Mouse (Mus musculus): ENCODE measurements around the gene Zfp385b. TPM values are rescaled to one million over a fixed set of nuclear protein-coding genes. Genes with fewer than 3 reads are reported as not detected.
A peak's percentile ranks its signal among the peaks of the same experiment; 100 is the strongest.

Zfp385b gene
- polyA plus RNA-seq, 1 experiment from 2014 or later, result 2.0 TPM

GRCm38 (mm10) chr2:77519341-77519740 is 300.1 kb downstream of the Zfp385b start:
- 0% methylated on average over 14 of the region's 14 CpGs for WGBS
- H3K9me3 ChIP-seq (ENCODE audit: control insufficient read depth, low read length), result no peaks in the 10 kb centered on the region; the same call in 1 of the 2 replicates
- DNase-seq (ENCODE audit: low spot score) (no peak), ATAC-seq (ENCODE audit: insufficient read depth, low FRiP score, low TSS enrichment) (no peak)
- no peaks in the 10 kb centered on the region; the same call in 1 of the 2 replicates for H3K4me1 ChIP-seq (ENCODE audit: control insufficient read depth, insufficient read depth, low read length)
- H3K36me3 ChIP-seq (ENCODE audit: control insufficient read depth, insufficient read depth, low read length), result no peaks in the 10 kb centered on the region
- peak overlapping the region; percentile 45 for H3K4me2 ChIP-seq (ENCODE audit: low read depth)
- H3K27me3 ChIP-seq (ENCODE audit: control insufficient read depth, insufficient read depth, low read length), result no peaks in the 10 kb centered on the region
- peak overlapping the region; percentile 23 for H3K4me3 ChIP-seq (ENCODE audit: low read depth, low read length)
- 0 out of 2 replicates have a peak overlapping the region, but pooled peaks have one; percentile 26 for H3K9ac ChIP-seq (ENCODE audit: low read length)
- no peak overlapping the region for H3K27ac ChIP-seq (ENCODE audit: low read depth, low read length)

GRCm38 (mm10) chr2:77518693-77519092 is 300.7 kb downstream of the Zfp385b start:
- ATAC-seq (ENCODE audit: insufficient read depth, low FRiP score, low TSS enrichment), result no peak
- Histone ChIP-seq H3K9ac (ENCODE audit: low read length) (no peak overlapping the region), H3K4me1 (ENCODE audit: control insufficient read depth, insufficient read depth, low read length) (no peaks in the 10 kb centered on the region; the same call in 1 of the 2 replicates), H3K4me3 (ENCODE audit: low read depth, low read length) (peak overlapping the region; percentile 23; the same call in 1 of the 2 replicates), H3K36me3 (ENCODE audit: control insufficient read depth, insufficient read depth, low read length) (no peaks in the 10 kb centered on the region), H3K27me3 (ENCODE audit: control insufficient read depth, insufficient read depth, low read length) (no peaks in the 10 kb centered on the region), H3K4me2 (ENCODE audit: low read depth) (peak overlapping the region; percentile 45), H3K27ac (ENCODE audit: low read depth, low read length) (no peak overlapping the region), H3K9me3 (ENCODE audit: control insufficient read depth, low read length) (no peaks in the 10 kb centered on the region; the same call in 1 of the 2 replicates)
- 5% methylated on average over 8 of the region's 8 CpGs for WGBS
- no peak for DNase-seq (ENCODE audit: low spot score)

- DNase-seq (ENCODE audit: low spot score), result no peak
- no peak for ATAC-seq (ENCODE audit: insufficient read depth, low FRiP score, low TSS enrichment)
- no peaks in the 10 kb centered on the region for H3K27me3 ChIP-seq (ENCODE audit: control insufficient read depth, insufficient read depth, low read length)
- H3K9me3 ChIP-seq (ENCODE audit: control insufficient read depth, low read length), result no peaks in the 10 kb centered on the region
- H3K36me3 ChIP-seq (ENCODE audit: control insufficient read depth, insufficient read depth, low read length), result no peaks in the 10 kb centered on the region
- H3K9ac ChIP-seq (ENCODE audit: low read length), result no peak overlapping the region
- WGBS, result 87% methylated on average over 5 of the region's 5 CpGs
- H3K27ac ChIP-seq (ENCODE audit: low read depth, low read length), result no peak overlapping the region
- no peak overlapping the region for H3K4me2 ChIP-seq (ENCODE audit: low read depth)
- H3K4me3 ChIP-seq (ENCODE audit: low read depth, low read length), result no peak overlapping the region
- H3K4me1 ChIP-seq (ENCODE audit: control insufficient read depth, insufficient read depth, low read length), result no peaks in the 10 kb centered on the region; the same call in 1 of the 2 replicates
Observed at GRCm38 (mm10) chr2:77516606-77517005, 302.8 kb downstream of the Zfp385b start.

- ATAC-seq (ENCODE audit: insufficient read depth, low FRiP score, low TSS enrichment) (no peak), DNase-seq (ENCODE audit: low spot score) (no peak)
- Histone ChIP-seq H3K36me3 (ENCODE audit: control insufficient read depth, insufficient read depth, low read length) (no peaks in the 10 kb centered on the region), H3K27me3 (ENCODE audit: control insufficient read depth, insufficient read depth, low read length) (no peaks in the 10 kb centered on the region), H3K27ac (ENCODE audit: low read depth, low read length) (no peak overlapping the region), H3K9me3 (ENCODE audit: control insufficient read depth, low read length) (no peaks in the 10 kb centered on the region), H3K4me2 (ENCODE audit: low read depth) (no peak overlapping the region), H3K4me3 (ENCODE audit: low read depth, low read length) (no peak overlapping the region), H3K4me1 (ENCODE audit: control insufficient read depth, insufficient read depth, low read length) (no peaks in the 10 kb centered on the region; the same call in 1 of the 2 replicates), H3K9ac (ENCODE audit: low read length) (no peak overlapping the region)
- 75% methylated on average over 6 of the region's 6 CpGs for WGBS
Observed at GRCm38 (mm10) chr2:77515654-77516053, 303.8 kb downstream of the Zfp385b start.

GRCm38 (mm10) chr2:77515011-77515410 is 304.4 kb downstream of the Zfp385b start:
- H3K27ac ChIP-seq (ENCODE audit: low read depth, low read length), result no peak overlapping the region
- no peak overlapping the region for H3K4me2 ChIP-seq (ENCODE audit: low read depth)
- H3K9me3 ChIP-seq (ENCODE audit: control insufficient read depth, low read length), result no peaks in the 10 kb centered on the region
- no peaks in the 10 kb centered on the region for H3K36me3 ChIP-seq (ENCODE audit: control insufficient read depth, insufficient read depth, low read length)
- DNase-seq (ENCODE audit: low spot score) (no peak), ATAC-seq (ENCODE audit: insufficient read depth, low FRiP score, low TSS enrichment) (no peak)
- H3K9ac ChIP-seq (ENCODE audit: low read length), result no peak overlapping the region
- H3K4me3 ChIP-seq (ENCODE audit: low read depth, low read length), result no peak overlapping the region
- no peaks in the 10 kb centered on the region; the same call in 1 of the 2 replicates for H3K4me1 ChIP-seq (ENCODE audit: control insufficient read depth, insufficient read depth, low read length)
- 70% methylated on average over 7 of the region's 7 CpGs for WGBS
- H3K27me3 ChIP-seq (ENCODE audit: control insufficient read depth, insufficient read depth, low read length), result no peaks in the 10 kb centered on the region

- Histone ChIP-seq H3K9ac (ENCODE audit: low read length) (no peak overlapping the region), H3K36me3 (ENCODE audit: control insufficient read depth, insufficient read depth, low read length) (no peaks in the 10 kb centered on the region), H3K27ac (ENCODE audit: low read depth, low read length) (no peak overlapping the region), H3K4me3 (ENCODE audit: low read depth, low read length) (no peak overlapping the region), H3K4me2 (ENCODE audit: low read depth) (no peak overlapping the region), H3K27me3 (ENCODE audit: control insufficient read depth, insufficient read depth, low read length) (no peaks in the 10 kb centered on the region), H3K9me3 (ENCODE audit: control insufficient read depth, low read length) (no peaks in the 10 kb centered on the region), H3K4me1 (ENCODE audit: control insufficient read depth, insufficient read depth, low read length) (no peaks in the 10 kb centered on the region; the same call in 1 of the 2 replicates)
- 39% methylated on average over 4 of the region's 4 CpGs for WGBS
- ATAC-seq (ENCODE audit: insufficient read depth, low FRiP score, low TSS enrichment), result no peak
- no peak for DNase-seq (ENCODE audit: low spot score)
Observed at GRCm38 (mm10) chr2:77514476-77514875, 305.0 kb downstream of the Zfp385b start.

GRCm38 (mm10) chr2:77508731-77509130 is 310.7 kb downstream of the Zfp385b start:
- DNase-seq (ENCODE audit: low spot score), result no peak
- WGBS, result 65% methylated on average over 6 of the region's 6 CpGs
- no peak overlapping the region for H3K4me2 ChIP-seq (ENCODE audit: low read depth)
- H3K27me3 ChIP-seq (ENCODE audit: control insufficient read depth, insufficient read depth, low read length), result no peaks in the 10 kb centered on the region
- no peak overlapping the region for H3K4me3 ChIP-seq (ENCODE audit: low read depth, low read length)
- H3K9me3 ChIP-seq (ENCODE audit: control insufficient read depth, low read length), result no peaks in the 10 kb centered on the region
- no peak for ATAC-seq (ENCODE audit: insufficient read depth, low FRiP score, low TSS enrichment)
- no peaks in the 10 kb centered on the region for H3K4me1 ChIP-seq (ENCODE audit: control insufficient read depth, insufficient read depth, low read length)
- H3K36me3 ChIP-seq (ENCODE audit: control insufficient read depth, insufficient read depth, low read length), result no peaks in the 10 kb centered on the region
- H3K9ac ChIP-seq (ENCODE audit: low read length), result no peak overlapping the region
- H3K27ac ChIP-seq (ENCODE audit: low read depth, low read length), result no peak overlapping the region

GRCm38 (mm10) chr2:77506308-77506707 is 313.1 kb downstream of the Zfp385b start:
- H3K36me3 ChIP-seq (ENCODE audit: control insufficient read depth, insufficient read depth, low read length), result no peaks in the 10 kb centered on the region
- no peak overlapping the region for H3K9ac ChIP-seq (ENCODE audit: low read length)
- no peak overlapping the region for H3K4me3 ChIP-seq (ENCODE audit: low read depth, low read length)
- peak overlapping the region; percentile 19 for H3K4me2 ChIP-seq (ENCODE audit: low read depth)
- no peaks in the 10 kb centered on the region for H3K27me3 ChIP-seq (ENCODE audit: control insufficient read depth, insufficient read depth, low read length)
- no peaks in the 10 kb centered on the region for H3K9me3 ChIP-seq (ENCODE audit: control insufficient read depth, low read length)
- 2% methylated on average over 7 of the region's 7 CpGs for WGBS
- ATAC-seq (ENCODE audit: insufficient read depth, low FRiP score, low TSS enrichment) (peak; percentile 72), DNase-seq (ENCODE audit: low spot score) (no peak)
- no peaks in the 10 kb centered on the region for H3K4me1 ChIP-seq (ENCODE audit: control insufficient read depth, insufficient read depth, low read length)
- H3K27ac ChIP-seq (ENCODE audit: low read depth, low read length), result no peak overlapping the region

- Histone ChIP-seq H3K9me3 (ENCODE audit: control insufficient read depth, low read length) (no peaks in the 10 kb centered on the region), H3K4me2 (ENCODE audit: low read depth) (no peak overlapping the region), H3K9ac (ENCODE audit: low read length) (no peak overlapping the region), H3K27me3 (ENCODE audit: control insufficient read depth, insufficient read depth, low read length) (no peaks in the 10 kb centered on the region), H3K27ac (ENCODE audit: low read depth, low read length) (no peak overlapping the region), H3K4me3 (ENCODE audit: low read depth, low read length) (no peak overlapping the region), H3K4me1 (ENCODE audit: control insufficient read depth, insufficient read depth, low read length) (no peaks in the 10 kb centered on the region), H3K36me3 (ENCODE audit: control insufficient read depth, insufficient read depth, low read length) (no peaks in the 10 kb centered on the region)
- 72% methylated on average over 1 of the region's 1 CpGs for WGBS
- ATAC-seq (ENCODE audit: insufficient read depth, low FRiP score, low TSS enrichment) (no peak), DNase-seq (ENCODE audit: low spot score) (no peak)
Observed at GRCm38 (mm10) chr2:77505614-77506013, 313.8 kb downstream of the Zfp385b start.
